Mouse (Mus musculus) ovary, adult 18-20 months (tissue): ENCODE results near the gene G2e3.
A peak's percentile ranks its signal among the peaks of the same experiment; 100 is the strongest.

ENCODE experiments used
- DNase-seq: peaks from one replicate; pipeline ENCODE4 v3.0.0; 2022; ENCODE audit warnings: low spot score, mixed read lengths

G2e3 gene

DNA sequence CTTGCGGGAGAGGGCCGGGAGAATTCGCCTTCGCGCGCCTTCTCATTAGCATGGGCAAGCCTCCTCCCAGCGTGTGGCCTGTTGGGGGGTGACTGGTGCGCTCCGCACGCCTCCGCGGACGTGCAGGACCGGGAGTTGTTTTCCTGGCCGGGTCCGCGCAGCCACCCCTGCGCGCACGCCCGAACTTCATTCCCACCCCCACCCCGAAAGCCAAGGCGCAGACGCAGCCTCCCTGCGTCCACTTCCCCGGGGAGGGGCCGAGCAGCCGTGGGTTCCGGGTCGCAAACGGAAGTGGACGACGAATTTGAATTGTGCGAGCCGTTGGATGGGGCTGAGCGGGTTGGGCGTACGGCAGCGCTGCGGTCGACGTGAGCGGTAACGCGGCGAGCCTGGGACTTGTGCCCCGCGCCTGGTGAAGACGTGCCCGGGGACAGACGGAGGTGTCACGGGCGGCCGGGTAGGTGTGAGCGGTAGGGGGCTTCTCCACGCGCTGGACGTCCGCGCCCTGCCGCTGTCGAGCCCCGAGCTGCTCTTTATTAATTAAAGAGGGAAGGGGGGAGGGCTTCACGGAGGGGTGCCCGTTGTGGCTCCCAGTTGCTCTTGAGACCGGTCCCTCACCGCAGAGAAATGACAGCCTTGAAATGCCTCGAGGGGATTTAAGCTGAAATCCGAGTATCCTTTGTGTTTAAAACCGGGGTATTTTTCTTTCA, at the start of gene G2e3:
Gene G2e3, plus strand, starts transcription at position 74 of the 710 bp plus-strand sequence.
- peak; percentile 87 for DNase-seq

DNA sequence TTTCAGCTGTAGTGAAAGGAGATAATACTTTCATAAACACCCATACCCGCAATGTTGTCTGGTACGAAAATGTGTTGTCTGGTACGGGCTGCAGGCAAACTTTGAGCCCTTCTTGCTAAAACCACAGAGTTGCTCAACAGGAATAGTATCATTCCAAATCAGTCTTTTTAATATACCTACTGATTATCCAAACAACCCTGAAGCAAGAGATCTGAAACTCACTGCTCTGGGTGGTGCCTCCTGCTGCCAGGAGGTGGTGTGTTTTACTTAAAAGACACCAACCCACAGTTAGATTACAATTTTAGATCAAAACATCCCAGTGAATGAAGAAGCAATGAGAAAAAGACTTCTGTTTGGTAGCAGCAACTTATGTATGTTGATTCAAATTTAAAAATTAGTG, 24.3 kb upstream of the G2e3 start:
- DNase-seq, result no peak

DNA sequence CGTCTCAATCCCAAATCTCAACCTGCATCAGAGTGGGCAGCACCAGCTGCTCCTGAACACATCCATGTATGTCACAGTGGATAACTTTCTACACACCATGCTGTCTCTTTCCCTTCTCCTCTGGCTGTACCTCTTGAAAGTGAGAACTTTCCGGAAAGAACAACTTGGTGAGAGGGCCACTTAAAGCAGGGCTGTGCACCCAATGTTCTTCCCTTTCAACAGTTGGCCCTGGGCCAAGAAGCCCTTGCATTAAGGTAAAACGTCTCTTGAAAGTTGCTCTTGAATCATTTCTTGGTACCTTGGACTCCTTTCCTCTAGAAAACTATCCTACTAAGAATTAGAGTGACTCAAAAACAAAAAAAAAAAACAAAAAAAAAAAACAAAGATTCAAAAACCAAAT, 21.0 kb upstream of the G2e3 start:
- no peak for DNase-seq

- DNase-seq, result no peak
Measured at GRCm38 (mm10) chr12:51337014-51337413, 10.8 kb upstream of the G2e3 start.

GRCm38 (mm10) chr12:51346121-51346520, 1.7 kb upstream of the G2e3 start:
- no peak for DNase-seq

- DNase-seq, result no peak
Measured at GRCm38 (mm10) chr12:51348698-51348998, 787 bp downstream of the G2e3 start.

GRCm38 (mm10) chr12:51355296-51355695, 7.4 kb downstream of the G2e3 start:
- no peak for DNase-seq

DNA sequence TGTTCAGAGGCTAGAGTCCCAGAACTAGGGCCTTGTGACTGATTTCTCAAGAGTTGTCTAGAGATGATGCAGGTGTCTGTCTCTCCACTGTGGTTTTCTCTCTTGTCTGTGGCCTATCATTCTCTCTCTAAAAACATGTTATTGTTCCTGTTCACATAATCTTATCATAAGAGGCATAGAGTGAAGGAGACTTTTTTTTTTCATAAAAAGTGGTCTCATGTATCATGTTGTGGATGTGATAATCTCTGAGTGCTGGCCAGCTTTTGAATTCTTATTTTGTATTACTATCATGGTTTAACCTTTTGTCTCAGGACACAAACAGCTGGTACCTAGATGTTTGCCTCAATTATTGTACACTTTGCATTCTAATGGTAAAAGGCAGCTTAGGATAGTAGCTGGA, 13.4 kb downstream of the G2e3 start:
- DNase-seq, result no peak

DNA sequence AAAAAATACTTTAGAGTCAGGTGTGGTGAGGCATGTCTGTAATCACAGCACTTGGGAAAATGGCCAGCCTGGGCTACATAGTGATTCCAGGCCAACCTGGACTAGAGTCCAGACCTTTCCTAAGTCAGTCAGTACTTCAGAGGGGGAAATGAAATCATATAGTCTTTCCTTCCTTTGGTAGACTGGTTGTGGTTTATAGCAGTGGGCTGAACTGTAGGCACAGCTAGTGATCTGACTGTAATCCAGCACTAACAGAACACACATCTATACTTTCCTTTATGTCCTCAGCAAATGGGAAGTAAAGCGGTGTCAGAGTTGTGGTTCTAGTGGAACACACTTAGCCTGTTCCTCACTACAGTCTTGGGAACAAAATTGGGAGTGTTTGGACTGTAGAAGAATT, 15.0 kb downstream of the G2e3 start:
- no peak for DNase-seq

DNA sequence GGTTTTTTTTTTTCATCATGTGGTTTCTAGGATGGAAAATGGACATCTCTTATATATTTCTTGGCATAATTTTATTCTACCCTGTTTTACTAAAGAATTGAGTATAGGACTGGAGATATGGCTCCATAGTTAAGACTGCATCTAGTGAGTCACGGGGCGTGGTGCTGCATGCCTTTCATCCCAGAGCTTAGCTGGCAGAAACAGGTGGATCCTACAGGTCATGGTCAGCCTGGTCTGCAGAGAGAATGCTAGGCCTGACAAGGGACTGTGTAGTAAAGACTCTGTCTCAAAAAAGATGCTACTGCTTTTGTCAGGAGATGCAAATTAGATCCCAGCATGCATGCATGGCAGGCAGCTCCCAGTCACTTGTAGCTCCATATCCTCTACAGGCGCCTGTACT, 20.6 kb downstream of the G2e3 start:
- no peak for DNase-seq

DNA sequence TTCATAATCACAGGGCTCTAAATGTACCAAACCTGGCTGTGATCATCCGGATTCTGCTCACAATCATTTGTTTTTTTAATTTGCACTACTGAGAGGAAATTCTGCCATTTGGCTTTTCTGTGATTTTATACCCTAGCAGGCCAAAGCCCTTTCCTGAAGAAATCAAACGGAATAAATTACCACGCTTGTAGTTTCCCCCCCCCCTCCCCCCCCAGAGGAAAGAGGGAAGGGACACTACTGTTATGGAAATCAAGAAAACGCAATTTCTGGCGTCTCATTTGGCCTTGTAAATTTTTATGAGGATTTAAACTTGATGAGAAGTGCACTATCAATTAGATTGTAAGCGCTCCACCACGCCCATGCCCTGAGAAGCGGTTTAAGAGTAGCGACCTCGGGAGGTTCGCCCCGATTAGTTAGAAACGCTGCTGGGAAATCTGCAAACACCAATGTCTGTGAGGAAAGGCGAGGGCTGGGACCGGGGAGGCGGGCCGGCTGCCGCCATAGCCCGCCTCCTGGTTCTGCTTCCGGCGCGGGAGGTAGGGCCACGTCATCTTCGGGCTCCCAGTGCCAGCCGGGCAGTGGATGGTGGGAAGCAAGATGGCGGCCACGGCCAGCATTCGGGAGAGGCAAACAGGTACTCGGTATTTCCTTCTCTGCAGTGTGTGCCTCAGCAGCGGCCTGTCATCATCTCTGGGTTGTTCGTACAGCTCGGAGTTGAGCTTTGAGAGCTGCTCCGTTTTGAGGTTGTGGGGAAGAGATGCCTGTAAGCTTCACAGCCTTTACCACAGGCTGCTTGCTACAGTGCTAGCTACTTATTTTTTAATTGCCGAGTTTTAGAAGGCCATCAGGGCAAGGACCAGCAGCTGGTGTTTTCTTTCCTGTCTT, 29.4 kb downstream of the G2e3 start, which contains the start of gene Scfd1:
Gene Scfd1, plus strand, starts transcription at position 508 of the 885 bp plus-strand sequence.
- peak; percentile 91 for DNase-seq

GRCm38 (mm10) chr12:51377888-51378190, 30.0 kb downstream of the G2e3 start:
- no peak for DNase-seq

DNA sequence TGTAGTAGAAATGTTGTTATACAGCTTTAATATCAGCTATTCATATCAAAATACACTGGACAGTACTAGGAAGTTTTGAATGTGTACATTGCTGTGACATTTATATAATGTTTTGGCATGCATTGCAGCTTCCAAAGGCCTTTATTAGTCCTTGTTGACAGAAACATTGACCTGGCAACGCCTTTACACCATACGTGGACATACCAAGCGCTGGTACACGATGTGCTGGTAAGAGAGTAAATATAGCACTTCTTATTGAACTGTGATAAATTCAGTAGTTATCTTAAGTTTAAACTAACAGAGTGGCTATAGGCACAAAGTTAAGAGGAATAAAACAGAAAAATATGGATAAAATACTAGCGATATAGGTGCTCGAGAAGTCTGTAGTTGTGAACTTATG, 52.0 kb downstream of the G2e3 start:
- DNase-seq, result no peak

DNA sequence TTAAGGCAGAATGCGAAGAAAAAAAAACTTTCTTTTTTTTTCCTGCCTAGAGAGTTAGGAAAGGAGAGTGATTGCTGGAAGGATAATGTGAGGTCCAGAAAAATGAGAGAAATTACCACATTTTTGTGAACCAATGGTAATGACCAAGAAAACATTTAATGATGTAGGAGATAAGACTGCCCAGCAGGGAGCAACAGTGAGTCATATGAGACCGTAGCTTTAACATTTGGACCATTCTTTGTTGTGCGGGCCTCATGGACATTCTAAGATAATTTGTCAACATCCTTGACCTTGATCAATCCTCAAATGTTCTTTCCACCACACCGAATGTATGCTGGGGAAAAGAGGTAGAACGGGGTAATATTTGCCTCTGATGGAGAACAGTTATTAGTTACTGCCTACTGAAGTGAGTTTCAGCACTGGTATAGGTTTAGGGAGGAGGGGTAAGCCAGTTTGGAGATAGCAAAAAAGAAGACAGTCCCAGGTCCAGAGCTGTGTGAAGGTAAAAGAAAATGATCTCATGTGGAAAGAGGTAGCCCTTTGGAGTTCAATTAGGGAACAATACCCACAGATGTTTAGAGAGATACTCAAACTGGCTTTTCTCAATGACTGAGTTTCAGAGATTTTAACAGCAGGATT, 54.3 kb downstream of the G2e3 start:
- no peak for DNase-seq

DNA sequence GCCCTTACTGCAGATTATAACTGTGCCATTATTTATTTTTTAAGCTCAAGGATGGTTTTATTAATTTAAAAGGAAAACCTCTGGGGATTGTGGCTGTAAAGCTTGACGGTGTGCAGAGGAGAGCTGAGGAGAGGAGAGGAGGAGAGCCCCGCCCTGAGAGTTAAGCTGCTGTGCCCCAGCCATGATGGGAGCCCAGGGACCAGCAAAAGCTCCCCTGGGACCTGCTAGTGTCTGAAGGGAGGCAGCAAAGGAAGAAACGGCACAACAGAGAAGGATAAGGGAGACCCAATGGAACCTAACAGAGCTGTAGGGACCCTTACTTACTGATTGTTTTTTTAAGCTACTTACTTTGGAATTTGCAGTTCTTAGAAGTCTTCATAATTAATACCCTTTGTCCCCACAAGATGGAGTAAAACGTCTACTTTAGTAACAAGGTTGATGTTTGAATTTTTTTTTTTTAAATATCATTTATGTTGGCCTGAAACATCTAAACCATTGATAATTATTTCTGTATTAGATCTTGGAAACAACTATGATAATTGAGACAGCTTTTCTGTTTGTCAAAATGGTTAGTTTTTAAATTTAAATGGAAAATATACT, 56.2 kb downstream of the G2e3 start:
- DNase-seq, result no peak

DNA sequence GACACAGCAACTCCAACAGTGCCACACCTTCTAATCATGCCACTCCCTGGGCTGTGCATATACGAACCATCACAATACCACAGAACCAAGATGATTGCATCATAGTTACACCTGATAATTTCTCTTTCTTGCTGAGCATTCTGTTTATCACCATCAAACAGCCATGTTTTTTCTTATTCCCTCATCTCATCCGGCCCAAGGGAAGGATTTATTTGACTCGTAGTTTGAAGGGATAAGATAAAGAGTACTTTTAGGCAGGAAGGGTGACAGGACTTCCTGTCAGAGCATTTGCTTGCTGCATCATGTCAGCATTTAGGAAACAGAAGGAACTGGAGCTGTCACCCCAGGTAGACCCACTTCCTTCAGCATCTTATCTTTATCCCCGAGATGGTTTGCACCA, 63.5 kb downstream of the G2e3 start:
- DNase-seq, result no peak
